Mouse (Mus musculus) G1E-ER4 (cell line): ENCODE results near the gene Timm8a1. TPM values are rescaled to one million over a fixed set of nuclear protein-coding genes. Genes with fewer than 3 reads are reported as not detected.

Source experiments
- GATA1 ChIP-seq: IDR thresholded peaks from one replicate; pipeline ENCODE4 v1.8.0; 2012; ENCODE audit warnings: low read length, inconsistent platforms
- polyA plus RNA-seq: library from polyadenylated mRNA; stranded (reverse); fragments of >175 nt; gene quantifications from 2 replicates; pipeline ENCODE4 v1.2.3, GENCODE M21; 2012

Timm8a1 gene
- 3.5 and 4.1 TPM in 2 replicates for polyA plus RNA-seq

DNA sequence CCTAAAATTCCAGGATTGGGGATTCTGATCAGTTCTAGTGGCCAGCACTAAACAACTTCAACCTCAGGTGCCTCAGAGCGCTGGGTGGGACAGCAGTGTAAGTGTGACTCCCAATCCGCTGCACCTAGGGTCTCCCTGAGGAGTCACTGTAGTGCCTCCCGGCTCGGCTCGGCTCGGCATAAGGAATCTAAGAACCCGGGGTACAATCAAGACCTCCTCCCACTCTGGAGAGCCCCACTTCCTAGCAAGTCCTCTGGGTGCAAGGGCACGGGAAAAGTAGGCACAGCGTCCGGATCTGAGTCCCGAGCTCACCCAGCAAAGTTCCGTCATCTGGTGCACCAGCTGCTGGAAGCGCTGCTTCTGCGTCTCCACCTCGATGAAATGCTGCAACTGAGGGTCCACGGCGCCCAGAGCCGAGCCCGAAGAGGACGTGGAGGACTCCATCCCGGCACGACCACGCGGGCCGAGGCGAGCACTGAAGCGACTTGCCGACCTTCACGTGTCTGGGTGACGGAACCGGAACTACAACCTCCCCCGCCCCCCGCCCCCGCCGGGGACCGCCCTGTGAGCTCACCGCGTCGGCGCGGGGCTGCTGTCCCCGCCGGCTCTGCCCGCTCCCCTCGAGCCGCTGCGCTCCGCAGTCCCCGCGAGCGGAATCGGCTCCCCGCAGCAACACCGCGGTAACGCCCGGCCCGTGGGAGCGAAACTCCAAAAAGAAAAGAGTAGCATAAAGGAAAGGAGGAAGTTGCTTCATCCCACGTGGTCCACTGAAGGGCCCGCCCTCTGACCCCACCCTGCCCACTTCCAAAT is at the start of gene Timm8a1:
Gene Timm8a1, minus strand, starts transcription at position 721 of the 810 bp plus-strand sequence.
- no peak for TF ChIP-seq GATA1

DNA sequence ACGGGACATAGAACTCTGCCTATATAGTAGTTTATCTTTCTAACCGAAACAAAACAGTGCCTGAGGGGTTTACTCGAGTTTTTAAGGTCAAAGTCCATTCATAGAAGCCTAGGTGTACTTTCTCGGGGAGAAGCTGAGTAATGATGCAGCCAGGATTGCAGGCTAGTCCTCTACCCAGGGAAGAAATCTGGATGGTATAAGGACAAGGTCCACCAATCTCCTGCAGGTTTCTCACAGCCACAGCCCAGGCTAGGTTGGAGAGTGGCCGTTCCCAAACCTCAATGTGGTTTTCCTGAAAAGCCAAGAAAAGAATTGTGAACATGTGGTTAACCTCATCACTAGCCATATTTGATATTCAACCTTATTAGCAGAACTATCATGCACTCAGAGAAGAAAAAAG is 48.2 kb upstream of the Timm8a1 start:
- no peak for TF ChIP-seq GATA1

DNA sequence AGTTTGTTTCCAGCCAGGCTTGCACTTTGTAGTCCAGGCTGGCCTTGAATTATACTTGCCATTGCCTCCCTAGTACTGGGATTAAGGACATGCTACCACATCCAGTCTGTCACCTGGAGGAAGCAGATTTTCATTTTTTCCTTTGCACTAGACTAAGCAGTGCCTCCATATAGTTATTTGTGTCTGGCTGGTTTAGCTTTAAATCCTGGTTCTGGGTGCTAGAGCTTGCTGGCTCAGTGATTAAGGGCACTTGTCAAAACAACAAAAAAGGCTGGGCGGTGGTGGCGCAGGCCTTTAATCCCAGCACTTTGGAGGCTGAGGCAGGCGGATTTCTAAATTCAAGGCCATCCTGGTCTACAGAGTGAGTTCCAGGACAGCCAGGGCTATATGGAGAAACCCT is 47.3 kb upstream of the Timm8a1 start:
- TF ChIP-seq GATA1 = no peak

DNA sequence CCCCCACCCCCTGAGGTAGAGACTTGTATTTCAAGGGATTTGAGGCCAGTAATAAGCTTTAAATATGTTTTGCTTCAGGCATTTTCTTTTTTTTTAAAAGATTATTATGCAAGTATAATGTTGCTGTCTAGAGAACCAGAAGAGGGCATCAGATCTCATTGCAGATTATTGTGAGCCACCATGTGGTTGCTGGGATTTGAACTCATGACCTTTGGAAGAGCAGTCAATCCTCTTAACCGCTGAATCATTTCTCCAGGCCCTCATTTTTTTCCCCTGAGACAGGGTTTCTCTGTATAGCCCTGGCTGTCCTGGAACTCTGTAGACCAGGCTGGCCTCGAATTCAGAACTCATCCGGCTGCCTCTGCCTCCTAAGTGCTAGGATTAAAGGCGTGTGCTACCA is 46.6 kb upstream of the Timm8a1 start:
- no peak for TF ChIP-seq GATA1

DNA sequence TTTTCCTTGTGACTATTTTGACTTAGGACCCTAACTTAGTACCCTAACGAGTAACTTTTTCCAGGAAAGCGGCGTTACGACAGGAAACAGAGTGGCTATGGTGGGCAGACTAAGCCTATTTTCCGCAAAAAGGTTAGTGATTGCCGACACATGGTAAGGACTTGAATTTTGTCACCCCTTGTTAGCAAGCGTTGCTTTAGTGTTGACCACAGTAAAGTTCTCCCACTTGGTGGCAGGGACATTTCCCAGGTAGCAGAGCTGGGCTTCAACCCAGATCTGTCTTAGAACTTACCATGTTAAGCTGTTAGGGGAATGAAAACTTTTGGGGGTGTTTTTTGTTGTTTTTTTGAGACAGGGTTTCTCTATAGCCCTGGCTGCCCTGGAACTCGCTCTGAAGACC is 44.8 kb upstream of the Timm8a1 start:
- TF ChIP-seq GATA1 = no peak

DNA sequence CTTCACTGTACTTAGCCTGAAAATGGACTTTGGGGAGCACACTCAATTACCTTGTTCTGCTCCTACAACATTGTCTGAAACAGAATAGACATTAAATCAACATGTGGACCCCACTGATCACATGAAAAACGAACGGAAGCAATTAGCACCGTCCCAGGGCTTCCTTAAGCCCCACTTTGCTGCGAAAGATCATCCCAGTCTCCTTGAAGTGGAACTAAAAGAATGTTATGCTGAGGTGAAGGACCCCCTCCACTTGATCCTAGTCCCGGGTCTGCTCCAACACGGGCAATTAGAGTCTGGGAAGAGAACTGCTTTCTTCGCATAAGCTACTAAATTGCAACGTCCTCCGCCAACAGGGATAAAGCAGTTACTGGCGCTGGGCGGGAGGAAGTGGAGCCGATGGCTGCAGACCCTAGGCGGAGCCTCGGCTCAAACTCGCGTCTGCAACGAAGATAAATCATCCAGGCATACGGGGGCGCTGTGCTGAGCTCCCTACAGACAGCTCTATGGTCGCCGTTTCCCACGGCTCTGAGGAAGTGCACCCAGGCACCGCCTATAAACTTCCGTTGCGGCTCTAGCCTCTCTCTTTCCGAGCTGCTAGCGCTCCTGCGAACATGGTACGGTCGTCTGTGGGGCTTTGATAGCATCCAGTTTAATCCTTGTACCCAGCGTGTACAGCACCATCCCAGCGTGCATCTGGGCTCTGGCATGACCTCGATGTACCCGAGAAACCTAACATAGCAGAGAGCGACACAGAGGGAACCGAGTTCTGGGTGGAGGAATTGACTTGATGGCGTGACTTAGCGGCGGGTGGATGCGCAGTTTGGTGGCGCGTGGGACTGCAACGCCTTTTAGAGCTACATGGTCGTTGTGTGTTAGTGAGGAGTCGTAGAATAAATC is 43.7 kb upstream of the Timm8a1 start, which contains the start of gene Rpl36a:
Gene Rpl36a, plus strand, starts transcription at position 552 of the 900 bp plus-strand sequence.
- no peak for TF ChIP-seq GATA1

DNA sequence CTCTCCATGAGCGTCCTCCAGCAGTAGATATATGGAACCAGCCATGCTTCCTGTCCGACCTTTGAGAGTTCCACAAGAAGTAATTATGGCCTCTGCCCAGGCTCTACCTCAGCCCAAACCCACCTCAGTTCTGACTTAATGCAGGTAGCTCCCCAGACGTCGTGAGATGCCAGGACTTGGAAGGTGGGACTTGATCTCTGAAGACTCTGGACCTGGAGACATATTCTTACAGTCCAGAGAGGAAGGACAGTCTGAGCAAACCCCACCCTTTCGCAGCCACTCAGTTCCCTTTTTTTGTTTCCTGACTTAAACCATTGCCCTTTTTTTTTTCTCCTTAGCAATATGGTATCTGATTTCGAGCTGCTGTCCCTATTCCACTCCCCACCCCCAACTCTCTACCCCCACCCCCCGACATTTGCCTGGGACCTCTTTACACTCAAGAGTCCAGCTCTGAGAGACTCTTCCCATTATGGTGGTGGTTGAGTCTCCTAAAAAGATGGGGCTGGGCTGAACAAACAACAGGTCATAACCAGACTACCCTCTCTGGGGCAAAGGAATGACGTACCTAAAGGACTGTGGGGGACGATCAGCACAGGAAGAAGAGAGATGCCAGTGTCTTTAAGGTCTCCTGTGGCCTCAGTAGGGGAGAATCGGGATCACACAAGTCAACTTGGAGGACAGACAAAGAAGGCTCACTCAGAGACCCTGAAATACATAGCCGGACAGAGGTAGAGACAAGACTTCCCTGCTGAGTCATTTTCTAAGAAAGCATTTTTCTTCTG is 41.4 kb upstream of the Timm8a1 start, which contains the start of gene Btk:
Gene Btk, minus strand, starts transcription at position 683 of the 782 bp plus-strand sequence.
- TF ChIP-seq GATA1 = no peak

DNA sequence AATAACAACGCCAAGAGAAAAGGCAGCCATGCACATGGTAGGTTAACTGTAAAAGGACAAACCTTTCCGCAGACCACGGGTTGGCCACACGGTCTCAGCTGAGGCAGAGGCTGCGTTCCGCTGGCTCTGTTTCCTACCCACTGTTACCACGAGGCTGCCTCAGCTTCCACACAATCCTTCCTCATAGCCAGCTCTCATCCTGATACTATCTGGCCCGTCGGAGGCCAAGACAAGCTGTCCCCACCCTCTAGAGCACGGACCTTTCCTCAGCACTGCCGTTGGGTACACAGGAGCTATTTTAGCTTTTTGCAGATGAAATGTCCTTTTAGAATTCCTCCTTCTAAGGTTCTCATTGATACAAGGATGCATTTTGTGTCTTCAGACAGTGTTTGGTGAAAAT is 40.6 kb upstream of the Timm8a1 start:
- no peak for TF ChIP-seq GATA1

DNA sequence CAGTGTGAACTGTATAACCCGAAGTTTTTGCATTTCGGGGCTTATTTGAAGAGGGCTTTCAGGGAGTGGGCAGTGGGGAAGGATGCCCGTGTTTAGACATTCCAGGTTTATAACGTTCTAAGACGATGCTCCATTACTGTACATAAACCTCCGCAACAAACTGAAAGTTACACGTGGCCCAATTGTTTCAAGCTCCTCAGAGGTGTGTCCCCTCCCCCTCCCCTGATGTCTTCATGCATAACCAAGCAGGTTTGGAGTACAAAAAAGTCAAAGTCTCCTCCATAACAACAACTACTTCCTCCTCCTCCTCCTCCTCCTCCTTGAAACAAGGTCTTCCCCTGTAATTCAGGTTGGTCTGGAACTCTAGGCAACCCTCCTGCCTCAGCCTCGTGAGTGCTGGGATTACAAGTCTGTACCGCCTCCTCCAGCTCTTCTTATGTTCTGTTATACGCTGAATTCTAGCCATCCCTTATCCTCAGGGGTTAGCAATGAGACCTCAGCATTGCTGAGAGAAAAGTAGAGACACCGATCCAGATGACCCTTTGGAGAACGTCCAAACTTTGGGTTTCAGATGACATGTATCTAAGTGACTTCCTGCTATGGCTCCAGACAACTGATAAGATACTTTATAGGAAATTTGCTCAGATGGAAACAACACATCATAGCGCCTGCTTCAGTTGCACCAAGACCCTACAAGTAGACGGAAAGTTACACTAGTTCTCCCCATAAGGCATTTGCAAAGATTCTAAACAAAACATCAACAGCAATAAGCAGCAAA is 39.1 kb upstream of the Timm8a1 start:
- TF ChIP-seq GATA1 = no peak

DNA sequence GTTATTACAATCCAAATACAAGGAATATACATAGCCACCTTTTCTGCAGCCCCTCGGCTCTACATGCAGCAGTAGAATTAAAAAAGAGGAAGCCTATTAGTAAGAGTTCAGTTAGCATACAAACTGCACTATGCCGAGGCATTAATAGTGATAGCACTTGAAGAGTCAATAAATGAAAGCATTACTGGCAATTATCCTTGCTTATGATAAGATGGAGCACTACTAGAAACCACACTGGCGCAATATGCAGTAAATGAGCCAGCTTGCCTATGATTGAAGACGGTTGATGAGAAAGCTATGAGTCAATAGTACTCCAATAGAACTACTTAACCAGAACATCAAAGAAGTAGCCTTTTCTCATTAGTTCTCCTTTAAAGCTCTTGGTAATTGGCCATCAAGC is 36.2 kb upstream of the Timm8a1 start:
- TF ChIP-seq GATA1 = no peak

DNA sequence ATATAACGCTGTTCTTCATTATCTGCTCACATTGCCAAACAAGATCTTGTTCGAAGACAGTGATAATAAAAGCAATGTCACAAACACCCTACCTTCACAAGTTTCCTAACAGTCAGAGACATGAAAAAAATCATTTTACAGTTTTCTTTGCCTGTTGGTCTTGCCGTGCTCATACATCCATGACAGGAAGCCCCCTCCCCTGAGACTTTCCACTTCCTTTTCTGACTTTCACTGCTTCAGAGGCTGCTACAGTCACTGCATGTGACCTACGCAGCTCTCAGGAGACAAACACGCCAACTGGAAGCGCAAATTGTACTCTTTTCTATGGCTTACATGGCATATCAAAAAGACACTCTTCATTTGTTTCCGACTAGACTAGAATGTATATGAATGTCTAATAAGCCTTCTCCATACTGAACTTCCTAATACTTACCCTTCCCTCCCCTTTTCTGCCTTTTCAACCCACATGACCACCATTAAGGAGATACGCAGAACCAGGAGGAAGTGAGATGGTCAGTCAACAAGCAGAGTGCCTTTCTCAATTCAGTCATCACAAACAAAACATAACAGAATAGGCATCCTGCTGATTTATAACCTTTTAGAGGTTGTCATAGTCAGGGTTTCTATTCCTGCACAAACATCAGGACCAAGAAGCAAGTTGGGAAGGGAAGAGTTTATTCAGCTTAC is 25.0 kb upstream of the Timm8a1 start:
- no peak for TF ChIP-seq GATA1

DNA sequence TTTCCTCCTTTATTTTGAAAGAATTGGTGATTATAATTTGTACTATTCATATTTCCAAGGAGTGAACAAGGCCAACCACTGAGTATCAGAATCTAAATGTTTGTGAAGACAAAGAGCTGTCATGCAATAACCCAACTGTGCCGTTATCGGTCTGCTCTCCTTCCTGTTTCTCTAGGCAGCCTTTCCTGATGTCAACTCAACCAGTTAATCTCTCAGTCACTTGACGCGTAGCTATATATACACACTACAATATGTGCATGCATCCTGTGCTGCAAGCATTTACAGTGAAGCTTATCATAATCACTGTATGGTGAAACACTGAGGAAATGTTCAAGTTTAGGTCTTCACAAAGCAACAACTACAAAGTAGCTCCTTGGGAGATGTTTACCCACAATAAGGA is 22.7 kb upstream of the Timm8a1 start:
- no peak for TF ChIP-seq GATA1

DNA sequence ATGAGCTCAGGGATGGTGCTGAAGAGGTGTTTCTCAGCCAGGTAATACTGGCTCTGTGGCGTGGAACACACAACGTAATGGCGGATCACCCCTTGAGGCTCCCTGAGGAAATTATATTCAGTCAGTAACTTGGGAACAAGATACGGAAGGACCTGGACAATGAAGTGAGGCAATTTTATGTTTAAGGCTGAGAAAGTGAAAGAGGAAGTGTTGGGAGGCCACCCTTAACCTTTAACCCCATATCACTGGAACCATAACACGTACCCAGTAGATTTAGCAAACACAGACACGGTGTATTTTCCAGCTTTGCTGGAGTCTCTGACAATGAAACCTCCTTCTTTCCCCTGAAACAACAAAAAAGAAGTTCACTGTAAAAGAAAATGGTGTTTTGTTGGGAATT is 12.8 kb upstream of the Timm8a1 start:
- TF ChIP-seq GATA1 = no peak

DNA sequence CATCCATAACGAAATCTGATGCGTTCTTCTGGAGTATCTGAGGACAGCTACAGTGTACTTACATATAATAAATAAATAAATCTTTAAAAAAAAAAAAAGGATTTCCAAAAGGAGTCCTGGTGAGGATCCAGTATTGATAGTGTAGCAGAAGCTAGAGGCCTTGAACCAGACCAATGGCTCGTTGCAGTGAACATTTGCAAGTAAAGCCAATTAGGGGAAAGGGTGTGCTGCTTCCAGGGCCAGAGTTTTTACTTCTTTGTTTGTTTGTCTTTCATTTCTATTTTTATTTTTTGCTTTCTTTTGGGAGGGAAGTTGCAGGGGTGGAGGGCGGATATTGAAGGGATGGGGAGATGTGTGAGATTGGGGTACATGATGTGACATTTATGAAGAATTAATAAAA is 11.7 kb upstream of the Timm8a1 start:
- TF ChIP-seq GATA1 = no peak
